Mouse (Mus musculus) granulocyte monocyte progenitor cell, adult 5-6 weeks (primary cell): ENCODE results near the gene Kcnc3. TPM values are rescaled to one million over a fixed set of nuclear protein-coding genes. Genes with fewer than 3 reads are reported as not detected.

ENCODE experiments used
- ATAC-seq: replicated peaks from 2 replicates; pipeline ENCODE4 v1.8.0; 2016; ENCODE audit warnings: mild to moderate bottlenecking, moderate TSS enrichment, inconsistent platforms; ENCODE audit not compliant: poor library complexity, severe bottlenecking
- total RNA-seq, 2 experiments: library from RNA; stranded (forward) in 1 of 2; stranded (reverse) in 1 of 2; fragments of 200-712, 200-1000 nt in 1 of 2; fragments of >200 nt in 1 of 2; fragmentation: Nextera tagmentation in 1 of 2; gene quantifications; 2 replicates each; pipeline ENCODE4 v1.2.3; 2014 to 2017

Kcnc3 gene
- total RNA-seq, 2 experiments from 2014 or later, result 0.05 to 0.92 TPM

DNA sequence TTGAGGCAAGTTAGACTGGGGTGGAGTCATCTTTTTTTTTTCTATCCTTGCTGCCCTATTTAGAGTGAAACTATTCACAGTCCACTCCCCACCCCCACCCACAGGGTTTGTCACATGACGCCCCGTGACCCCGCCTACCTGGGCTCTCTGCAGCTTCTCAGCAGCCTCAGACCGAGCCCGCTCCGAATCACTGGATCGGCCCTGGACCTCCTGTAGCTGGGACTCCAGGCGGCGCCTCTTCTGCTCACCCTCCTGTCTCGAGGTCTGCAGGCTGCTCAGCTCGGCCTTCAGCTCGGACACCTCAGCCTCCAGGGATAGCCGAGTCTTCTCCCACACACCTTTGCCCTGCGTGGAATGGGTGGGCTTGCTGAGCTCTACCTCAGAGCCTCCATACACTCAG is 34.4 kb downstream of the Kcnc3 start:
- ATAC-seq, result no peak

DNA sequence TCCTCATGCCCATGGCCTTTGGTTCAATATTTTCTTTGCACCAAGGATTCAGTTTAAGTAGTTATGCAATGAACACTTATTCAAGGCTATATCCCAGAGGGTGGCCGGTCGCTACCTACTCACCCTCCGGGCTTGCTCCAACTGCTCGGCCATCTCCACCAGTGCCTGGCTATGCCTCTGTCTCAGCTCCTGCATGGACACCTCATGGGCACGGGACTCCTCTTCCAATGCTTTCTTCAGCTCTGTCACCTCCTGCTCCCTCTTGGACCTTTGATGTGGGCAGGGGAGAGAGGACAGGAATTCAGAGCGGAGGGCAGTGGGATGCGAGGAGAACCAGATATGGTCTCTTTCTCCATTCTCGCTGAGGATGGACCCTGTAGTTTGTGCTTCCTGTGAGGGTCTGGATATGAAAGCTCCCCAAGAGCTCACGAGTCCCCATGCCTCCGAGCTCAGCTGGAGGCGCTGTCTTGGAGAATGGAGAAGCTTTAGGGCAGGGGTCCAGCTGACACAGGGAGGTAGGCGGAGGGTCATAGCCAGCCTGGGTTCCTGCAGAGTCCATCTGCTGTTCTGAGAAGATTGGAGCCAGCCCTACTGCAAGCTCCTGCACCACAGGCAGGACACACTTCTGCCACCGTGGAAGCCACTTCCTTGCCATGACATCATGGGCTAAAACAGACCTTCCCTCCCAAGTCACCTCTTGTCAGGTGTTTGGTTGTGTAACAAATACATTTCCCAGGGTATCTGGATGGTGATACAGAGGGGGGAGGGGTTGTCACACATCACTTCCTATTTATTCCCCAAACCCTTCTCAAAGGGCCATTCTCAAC is 35.0 kb downstream of the Kcnc3 start:
- ATAC-seq, result no peak

DNA sequence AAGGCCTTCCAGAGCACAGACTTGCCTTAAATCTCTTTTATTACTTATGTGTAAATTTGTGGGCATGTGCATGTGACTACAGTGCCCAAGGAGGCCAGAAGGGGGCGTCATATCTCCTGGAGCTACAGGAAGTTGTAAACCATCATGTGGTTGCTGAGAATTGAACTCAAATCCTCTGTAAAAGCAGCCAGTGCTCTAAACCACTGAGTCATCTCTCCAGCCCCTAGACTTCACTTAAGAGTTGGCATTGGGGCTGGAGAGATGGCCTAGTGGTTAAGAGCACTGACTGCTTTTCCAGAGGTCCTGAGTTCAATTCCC is 35.6 kb downstream of the Kcnc3 start:
- ATAC-seq, result no peak

DNA sequence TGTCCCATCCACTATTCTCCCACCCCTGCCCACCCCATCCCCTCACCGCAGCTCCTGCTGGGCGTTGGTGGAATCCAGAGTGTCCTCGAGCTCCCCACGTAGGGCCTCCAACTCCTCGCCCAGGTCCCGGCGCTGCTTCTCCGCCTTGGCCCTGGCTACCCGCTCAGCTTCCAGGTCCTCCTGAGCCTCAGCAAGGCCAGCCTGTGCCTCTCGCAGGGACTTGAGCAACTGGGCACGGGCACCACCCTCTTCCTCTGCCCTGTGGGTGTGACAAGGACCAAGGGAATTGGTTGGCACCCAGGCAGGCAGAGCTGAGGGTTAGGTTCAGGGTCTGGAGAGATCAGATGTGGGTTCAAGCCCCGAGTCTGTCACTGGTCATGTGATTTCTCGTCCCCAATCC is 36.5 kb downstream of the Kcnc3 start:
- ATAC-seq, result no peak

DNA sequence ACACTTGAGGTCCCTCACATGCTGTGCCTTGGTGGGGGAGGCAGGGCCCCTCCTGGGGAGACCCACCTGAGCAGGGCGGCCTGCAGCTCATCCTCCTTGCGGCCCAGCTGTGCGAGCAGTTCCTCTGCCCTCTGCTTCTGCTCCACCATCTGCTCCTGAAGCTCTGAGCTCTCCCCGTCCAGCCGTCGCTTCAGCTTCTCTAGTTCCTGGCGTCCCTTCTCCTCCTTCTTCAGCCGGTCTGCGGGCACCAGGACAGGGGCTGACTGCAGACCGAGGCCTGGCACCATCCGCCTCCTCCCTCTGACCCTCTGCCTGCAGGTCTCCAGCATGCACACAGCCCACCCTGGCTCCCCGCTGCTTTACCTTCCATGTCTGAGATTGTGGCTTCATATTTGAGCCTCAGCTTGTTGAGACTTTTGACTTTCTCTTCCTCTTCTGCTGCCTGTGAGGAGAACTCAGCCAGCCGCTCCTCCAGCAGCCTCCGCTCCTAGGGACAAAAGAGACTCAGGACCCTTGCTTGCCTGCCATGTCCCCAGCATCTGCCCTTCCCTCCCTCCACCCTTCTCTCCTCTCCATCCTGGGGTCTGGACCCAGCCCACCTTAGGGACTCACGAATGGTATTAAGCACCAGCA is 38.1 kb downstream of the Kcnc3 start:
- ATAC-seq, result no peak

DNA sequence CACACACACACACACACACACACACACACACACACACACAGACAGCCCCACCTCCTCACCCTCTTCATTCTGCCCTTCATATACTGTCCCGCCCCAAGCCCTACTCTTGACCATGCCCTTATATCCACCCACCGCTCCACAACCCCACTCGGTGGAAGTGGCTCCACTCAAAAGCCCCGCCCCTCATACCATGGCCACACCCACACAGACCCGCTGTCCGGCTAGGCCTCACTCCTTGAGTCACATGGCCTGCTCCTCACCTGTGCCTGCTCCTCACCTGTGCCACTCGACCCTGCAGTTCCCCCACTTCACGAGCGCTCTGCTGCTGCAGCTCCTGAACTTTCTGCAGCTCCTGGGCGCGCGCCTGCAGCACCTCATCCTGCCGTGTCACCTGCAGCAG is 40.0 kb downstream of the Kcnc3 start:
- no peak for ATAC-seq

DNA sequence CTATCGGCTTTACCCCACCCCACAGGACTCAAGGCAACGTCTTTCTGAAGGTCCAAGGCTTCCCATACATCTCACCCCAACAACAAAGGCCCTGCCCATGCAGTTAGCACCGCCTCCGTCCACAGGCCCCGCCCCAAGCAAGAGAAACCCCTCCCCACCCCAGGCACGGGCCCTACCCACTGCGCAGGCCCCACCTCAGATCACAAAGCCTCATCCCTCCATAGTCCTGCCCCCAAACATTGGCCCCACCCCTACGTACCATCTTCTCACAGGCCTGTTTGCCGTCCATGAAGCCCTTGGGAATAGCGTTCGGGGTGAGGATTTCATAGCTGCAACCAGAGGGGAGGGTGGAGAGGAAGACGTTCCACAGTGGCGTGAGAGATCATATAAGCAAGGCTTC is 42.2 kb downstream of the Kcnc3 start:
- ATAC-seq, result no peak

DNA sequence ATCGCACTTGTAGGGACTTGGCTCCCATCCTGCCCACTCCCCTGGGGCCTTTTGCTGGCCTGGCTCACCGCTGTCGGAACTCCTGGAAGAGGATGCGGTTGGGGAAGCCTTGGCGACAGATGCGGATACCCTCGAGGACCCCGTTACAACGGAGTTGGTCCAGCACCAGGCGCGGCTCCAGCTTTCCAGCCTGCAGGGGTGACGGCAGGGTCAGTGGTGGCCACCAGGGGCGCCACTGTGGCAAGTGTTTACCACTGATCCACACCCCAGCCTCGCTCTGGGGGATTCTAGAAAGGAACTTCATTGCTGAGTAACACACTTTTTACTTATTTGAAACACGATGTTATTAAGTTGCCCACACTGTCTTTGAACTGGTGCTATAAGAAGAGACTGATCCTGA is 42.9 kb downstream of the Kcnc3 start:
- ATAC-seq, result peak; percentile 65

DNA sequence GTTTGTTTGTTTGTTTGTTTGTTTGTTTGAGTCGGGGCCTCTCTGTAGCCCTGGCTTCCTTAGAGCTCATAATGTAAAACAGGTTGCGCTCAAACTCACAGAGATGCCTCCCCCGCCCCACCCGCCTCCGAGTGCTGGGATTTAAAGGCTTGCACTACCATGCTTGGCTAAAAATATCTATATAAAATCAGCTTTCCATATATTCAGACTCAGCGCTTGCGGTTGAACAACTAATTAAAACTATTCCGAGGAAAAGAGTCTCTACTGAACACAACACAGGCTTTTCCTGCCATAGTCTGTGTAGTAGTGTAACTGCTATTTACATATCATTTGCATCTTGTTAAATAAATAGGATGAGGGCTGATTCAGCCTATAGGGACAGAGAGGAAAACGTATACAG is 46.2 kb downstream of the Kcnc3 start:
- no peak for ATAC-seq

DNA sequence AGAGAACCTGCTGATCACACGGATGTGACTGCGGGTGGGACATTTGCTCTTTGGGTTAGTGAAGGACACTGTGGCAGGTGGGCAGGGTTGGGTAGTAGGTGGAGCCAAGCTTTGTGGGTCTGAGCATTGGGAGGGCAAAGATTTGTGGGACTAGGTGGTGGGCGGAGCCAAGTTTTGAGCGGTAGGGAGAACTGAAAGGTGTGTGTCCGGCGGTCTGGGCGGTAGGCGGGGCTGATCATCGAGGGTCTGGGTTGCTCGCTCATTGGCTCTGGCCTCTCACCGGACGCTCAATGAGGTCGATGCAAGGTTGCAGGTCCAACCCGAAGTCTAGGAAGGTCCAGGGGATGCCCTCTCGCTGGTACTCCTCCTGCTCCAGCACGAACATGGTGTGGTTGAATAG is 48.2 kb downstream of the Kcnc3 start:
- peak; percentile 15; the same call in 1 of the 2 replicates for ATAC-seq

DNA sequence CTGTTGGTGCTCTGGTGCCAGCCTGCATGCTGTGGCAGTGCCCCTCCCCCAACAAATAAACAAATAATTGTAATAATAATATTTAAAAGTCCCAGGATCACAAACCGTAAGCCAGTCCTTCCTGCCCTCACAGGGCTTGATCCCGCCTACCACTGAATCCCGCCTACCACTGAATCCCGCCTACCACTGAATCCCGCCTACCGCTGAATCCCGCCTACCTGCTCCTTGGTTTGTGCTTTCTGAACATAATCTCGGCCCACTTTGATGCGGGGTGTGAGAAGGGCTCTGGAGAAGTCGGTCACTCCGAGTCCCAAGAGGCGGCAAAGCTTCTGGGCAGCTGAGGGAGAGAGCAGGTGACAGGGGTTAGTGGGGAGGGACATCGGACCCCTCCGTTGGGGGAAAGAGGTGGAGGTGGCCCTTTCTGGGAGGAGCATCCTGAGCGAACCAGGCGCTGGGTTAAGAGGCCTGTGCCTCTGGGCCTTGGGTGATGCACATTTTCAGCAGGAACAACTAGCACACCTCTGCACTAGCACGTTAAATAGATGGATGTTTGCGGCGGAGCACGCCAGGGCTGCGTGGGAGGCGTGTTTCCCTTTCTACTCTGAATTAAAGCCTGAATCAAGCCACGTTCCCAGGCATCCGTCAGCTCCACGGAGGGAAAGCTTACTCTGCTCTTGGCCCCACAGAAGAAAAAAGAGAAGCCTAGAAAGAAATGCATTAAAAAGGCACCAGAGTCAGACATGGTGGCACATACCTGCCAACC is 50.6 kb downstream of the Kcnc3 start:
- peak; percentile 29 for ATAC-seq

DNA sequence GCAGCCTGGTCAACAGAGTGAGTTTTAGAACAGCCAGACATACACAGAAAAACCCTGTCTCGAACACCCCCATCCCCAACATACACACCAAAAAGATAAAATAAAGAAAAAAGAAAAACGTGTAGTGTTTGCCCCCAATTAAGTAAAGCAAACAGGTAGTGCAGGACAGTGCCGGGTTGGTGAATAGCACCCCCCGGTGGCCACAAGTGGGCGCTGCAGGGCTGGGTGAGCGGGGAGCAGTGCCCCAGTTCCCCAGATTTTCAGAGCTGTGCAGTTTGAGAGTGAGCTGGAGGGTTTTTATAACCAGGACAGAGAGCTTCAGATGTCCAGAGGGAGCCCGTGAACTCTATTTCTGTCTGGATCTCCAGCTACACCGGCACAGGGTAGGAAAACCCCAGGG is 51.4 kb downstream of the Kcnc3 start:
- peak; percentile 61; the same call in 1 of the 2 replicates for ATAC-seq

DNA sequence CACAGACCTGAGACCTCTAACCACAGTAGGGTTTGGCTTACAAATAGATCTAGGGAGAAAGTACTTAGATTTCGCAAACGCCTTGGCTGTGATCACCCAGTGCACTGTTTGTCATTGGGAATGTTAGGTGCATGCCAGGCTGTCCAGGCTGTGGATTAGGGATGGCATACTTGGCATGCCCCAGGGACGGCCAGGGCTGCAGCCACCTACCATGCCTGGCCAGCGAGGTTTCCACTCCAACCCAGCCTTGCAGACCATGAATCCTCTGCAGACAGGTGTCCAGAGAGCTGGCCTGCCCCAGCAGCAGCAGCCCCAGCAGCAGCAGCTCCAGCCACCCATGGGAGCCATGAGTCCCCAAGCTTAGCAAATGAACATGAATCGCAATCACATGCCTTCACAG is 54.8 kb downstream of the Kcnc3 start:
- ATAC-seq, result no peak

DNA sequence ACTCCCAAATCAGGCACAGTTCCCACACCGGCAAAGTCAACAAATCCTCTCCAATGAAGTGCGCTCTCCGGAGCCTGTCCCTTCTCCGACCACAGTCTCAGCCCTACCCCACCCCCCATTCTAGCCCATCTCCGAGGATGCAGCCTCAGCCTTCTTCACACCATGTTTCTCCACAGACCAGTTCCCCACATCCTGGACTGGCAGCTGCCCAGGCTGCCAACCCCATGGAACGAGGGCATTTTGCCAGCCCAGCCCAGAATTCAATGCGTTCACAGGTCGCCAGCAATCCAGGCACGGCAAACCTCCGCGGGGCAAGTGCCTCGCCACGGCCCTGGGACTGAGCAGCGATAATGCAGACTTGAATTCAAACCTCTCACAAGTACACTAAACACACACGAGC is 55.5 kb downstream of the Kcnc3 start:
- ATAC-seq, result no peak

DNA sequence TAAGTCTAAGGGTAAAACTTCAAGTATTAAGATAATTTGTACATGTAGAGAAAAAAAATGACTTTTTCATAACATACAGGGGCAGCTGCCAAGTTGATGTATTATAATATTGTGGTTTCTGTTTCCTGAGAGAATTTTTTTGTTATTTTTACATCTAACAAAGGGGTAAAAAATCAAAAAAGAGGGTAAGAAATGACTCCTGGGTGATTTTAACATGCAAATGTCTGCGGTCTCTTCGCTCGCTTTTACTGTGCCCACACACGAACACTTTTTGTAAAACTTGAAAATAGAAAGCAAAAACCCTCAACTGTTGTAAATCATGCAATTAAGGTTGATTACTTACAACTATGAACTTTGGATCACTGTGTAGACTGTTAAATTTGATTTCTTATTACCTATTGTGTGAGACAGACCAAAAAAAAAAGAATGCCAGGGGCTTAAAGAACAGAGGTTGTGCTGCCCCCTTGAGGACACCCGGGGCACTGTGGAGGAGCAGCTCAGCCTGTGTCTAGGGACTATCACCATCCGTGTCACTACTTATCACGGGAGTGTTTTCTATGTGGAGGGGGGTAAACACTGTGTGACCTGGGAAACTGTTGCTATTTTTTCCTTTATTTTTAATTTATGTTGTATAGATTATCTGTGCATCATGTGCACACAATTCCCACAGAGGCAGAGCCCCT is 56.7 kb downstream of the Kcnc3 start:
- peak; percentile 65; the same call in 1 of the 2 replicates for ATAC-seq

DNA sequence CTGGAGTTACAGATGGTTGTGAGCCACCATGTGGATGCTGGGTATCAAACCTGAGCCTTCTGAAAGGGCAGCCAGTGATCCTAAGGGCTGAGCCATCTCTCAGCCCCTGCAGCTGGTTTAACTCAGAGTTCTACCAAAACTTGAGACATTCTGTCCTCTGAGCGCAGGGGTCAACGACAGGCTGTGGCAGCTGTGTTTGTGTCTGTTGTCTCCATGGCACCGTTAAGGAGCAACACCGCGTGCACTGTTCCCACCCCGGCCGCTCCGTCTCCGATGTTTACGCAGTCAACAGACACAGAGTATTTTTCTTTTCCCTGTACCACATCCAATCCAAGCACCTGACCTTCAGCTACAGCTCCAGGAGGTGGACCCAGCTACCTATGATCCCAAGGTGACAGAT is 57.3 kb downstream of the Kcnc3 start:
- ATAC-seq, result no peak

DNA sequence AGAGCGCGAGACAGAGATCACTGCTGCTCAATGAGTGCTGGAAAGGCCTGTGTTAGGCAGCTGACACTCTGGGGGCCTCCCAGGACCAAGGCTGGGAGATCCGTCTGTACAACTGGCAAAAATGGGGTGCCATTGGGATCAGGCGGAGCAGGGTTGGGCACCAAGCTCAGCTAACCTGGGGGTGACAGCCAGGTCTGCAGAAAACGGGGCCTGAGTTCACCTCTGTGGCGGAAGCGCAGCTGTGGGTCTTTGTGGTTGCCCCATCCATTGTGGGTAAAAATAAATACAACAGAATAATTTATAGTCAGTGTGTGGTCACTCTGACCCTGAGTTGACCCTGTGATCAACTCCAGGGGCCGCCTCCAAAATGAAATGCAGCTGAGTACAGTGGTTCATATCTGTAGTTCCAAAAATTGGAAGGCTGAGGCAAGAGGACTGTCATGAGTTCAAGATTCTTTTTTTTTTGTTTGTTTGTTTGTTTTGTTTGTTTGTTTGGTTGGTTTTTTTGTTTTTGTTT is 58.7 kb downstream of the Kcnc3 start:
- ATAC-seq, result no peak

DNA sequence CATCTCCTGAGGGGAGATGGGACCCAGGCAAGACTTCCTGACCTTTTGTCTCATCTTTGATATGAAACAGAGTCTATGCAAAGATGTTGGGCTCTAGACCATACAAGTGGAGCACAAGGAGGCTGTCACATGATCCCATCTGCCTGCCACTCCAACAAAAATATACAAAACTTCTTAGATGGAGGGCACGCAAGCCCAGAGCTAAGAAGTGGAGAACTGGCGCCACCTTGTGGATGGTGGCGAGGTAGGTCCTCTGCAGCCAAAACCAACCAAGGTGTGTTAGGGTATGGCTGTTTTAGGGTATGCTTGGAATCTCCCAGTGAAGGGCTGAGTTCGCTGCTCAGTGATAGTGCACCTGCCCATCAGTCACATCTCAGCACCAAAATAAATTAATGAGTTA is 59.5 kb downstream of the Kcnc3 start:
- ATAC-seq, result peak; percentile 58; the same call in 1 of the 2 replicates

DNA sequence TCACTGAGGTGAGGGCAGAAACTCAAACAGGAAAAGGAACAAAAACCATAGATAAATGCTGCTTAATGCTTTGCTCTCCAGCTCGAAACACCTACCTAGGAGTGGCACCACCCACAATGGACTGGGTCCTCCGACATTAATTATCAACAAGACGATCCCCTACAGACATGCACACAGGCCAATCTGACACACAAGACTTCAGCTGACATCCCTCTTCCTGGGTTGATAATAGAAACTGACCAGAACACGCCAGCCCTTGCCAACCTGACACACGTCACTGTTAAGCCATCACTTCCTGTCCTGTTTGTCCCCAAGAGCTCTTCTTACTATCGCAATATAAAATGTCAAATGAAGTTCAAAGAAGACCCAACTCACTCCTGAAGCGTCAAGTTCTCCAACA is 61.0 kb downstream of the Kcnc3 start:
- ATAC-seq, result no peak

DNA sequence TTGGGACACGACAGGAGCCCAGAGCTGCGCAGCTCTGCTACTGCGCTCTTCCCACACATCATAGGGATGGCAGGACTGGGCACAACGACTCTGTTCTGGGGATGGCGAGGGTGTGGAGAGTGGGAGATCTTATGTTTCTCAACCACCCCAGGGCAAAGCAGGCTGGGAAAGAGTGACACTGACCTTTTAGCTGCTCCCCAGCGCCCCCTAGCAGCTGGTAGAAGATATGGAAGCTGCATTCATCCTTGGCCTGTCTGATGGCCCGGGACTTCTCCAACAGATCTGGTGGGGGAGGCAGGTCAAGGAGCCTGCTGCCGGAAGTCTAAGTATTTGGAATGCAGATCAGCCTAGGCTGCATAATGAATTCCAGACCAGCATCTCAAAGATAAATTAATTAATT is 63.3 kb downstream of the Kcnc3 start:
- ATAC-seq, result peak; percentile 62
